ENCODE assay signal across 18 mouse cellular contexts in the genomic region with DNA sequence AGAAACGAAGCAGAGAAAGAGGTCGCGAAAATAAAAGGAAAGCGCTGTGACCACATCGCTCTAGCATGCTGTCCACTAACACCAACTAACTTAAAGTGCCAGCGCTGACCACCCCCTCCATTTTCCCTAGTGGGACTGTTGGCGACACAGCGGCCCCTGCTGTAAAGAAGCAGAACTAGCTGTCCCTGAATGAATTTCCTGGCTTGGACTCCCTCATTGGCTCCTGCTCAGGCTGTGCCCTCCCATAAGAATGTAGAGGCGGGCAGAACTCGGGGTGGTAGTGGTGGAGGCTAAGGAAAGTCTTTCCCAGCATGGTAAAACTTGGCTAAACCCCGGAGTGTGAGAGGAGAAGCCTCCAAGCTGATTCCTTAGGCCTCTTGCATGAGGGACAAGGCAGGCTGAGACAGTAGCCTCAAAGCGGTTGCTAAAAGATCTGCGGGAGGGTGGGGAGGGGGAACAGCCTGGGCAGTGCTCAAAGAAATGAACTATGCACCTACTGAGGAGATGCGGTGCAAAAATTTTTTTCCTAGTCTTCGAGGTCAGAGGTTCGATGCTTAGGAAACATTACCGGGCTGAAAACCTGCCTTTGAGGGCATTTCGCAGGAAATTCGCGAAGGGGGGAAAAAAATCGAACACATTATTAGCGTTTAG. TPM values are rescaled to one million over a fixed set of nuclear protein-coding genes. Genes with fewer than 3 reads are reported as not detected.
DNase-seq lines count a peak whose midpoint lies in the region; ATAC-seq and TF ChIP-seq lines count a peak whose summit lies in the region.
"Not testable (repeated sequence)": the region's sequence is repeated elsewhere in the genome, so short reads cannot be mapped to it uniquely, and the experiment has no call there.
"Had no signal": no experiment of that assay in that cellular context is flagged by ENCODE, and none has a peak within 500 bp of the region (broad histone marks: within the 10 kb centered on the region; RNA-seq: fewer than 3 reads in every experiment).

No protein-coding gene starts in this region.

- not testable (repeated sequence) for H3K9ac ChIP-seq in forebrain, embryonic 11.5 days (ENCODE audit: low read length); hindbrain, embryonic 15.5 days; kidney, embryonic 16.5 days (replicated peaks; ENCODE audit: low read length); lung, embryonic 14.5 days; midbrain, embryonic 12.5 days (replicated peaks); neural tube, embryonic 12.5 days

- H3K4me3 ChIP-seq in forebrain, embryonic 11.5 days (ENCODE audit: low read depth, low read length); hindbrain, embryonic 15.5 days; kidney, embryonic 16.5 days (ENCODE audit: low read length); lung, embryonic 14.5 days (ENCODE audit: low read depth, low read length); midbrain, embryonic 12.5 days; neural tube, embryonic 12.5 days: not testable (repeated sequence)

- TF ChIP-seq CTCF in lung, embryonic 14.5 days (IDR thresholded peaks at IDR 0.05; ENCODE audit: low read depth): not testable (repeated sequence)

- not testable (repeated sequence) for H3K4me2 ChIP-seq in forebrain, embryonic 11.5 days (ENCODE audit: low read depth, low read length, severe bottlenecking); hindbrain, embryonic 15.5 days; kidney, embryonic 16.5 days (replicated peaks; ENCODE audit: low read depth, low read length); lung, embryonic 14.5 days; midbrain, embryonic 12.5 days (replicated peaks); neural tube, embryonic 12.5 days (replicated peaks)

- no CpG with 5 or more reads among the region's 22 CpGs for WGBS in forebrain, embryonic 11.5 days
- no CpG with 5 or more reads among the region's 22 CpGs for WGBS in hindbrain, embryonic 15.5 days
- WGBS in kidney, embryonic 16.5 days: no CpG with 5 or more reads among the region's 22 CpGs
- no CpG with 5 or more reads among the region's 22 CpGs for WGBS in lung, embryonic 14.5 days
- no CpG with 5 or more reads among the region's 22 CpGs for whole genome bisulfite sequencing in midbrain, embryonic 12.5 days
- no CpG with 5 or more reads among the region's 22 CpGs for WGBS in neural tube, embryonic 12.5 days

- H3K4me1 ChIP-seq in forebrain, embryonic 11.5 days (replicated peaks; ENCODE audit: control insufficient read depth, insufficient read depth, low read length); hindbrain, embryonic 15.5 days (replicated peaks); kidney, embryonic 16.5 days (ENCODE audit: insufficient read depth, low read length); lung, embryonic 14.5 days (ENCODE audit: insufficient read depth); midbrain, embryonic 12.5 days; neural tube, embryonic 12.5 days: not testable (repeated sequence)

- not testable (repeated sequence) for H3K36me3 ChIP-seq in forebrain, embryonic 11.5 days (ENCODE audit: control insufficient read depth, insufficient read depth, low read length); hindbrain, embryonic 15.5 days; kidney, embryonic 16.5 days (ENCODE audit: insufficient read depth, low read length); lung, embryonic 14.5 days (ENCODE audit: insufficient read depth); midbrain, embryonic 12.5 days; neural tube, embryonic 12.5 days

- peak; percentile 96 for ATAC-seq in forebrain, embryonic 11.5 days (replicated peaks; ENCODE audit: low FRiP score)
- ATAC-seq in granulocyte monocyte progenitor cell, adult 5-6 weeks (replicated peaks; ENCODE audit: poor library complexity, severe bottlenecking): peak; percentile 90
- ATAC-seq in hindbrain, embryonic 15.5 days (ENCODE audit: low FRiP score, low read depth): peak; percentile 81
- ATAC-seq in kidney, embryonic 16.5 days (ENCODE audit: low FRiP score, low TSS enrichment): peak; percentile 87; the same call in 1 of the 2 replicates
- peak; percentile 95 for ATAC-seq in lung, embryonic 14.5 days (ENCODE audit: insufficient read depth)
- ATAC-seq in midbrain, embryonic 12.5 days (ENCODE audit: low FRiP score, low read depth): peak; percentile 93
- ATAC-seq in neural tube, embryonic 12.5 days (ENCODE audit: low FRiP score, low read depth): peak; percentile 93

- not testable (repeated sequence) for H3K27ac ChIP-seq in forebrain, embryonic 11.5 days (ENCODE audit: low read depth, low read length); hindbrain, embryonic 15.5 days (replicated peaks); kidney, embryonic 16.5 days (ENCODE audit: low read length); lung, embryonic 14.5 days (ENCODE audit: low read depth); midbrain, embryonic 12.5 days (replicated peaks); neural tube, embryonic 12.5 days

- H3K9me3 ChIP-seq in forebrain, embryonic 11.5 days (ENCODE audit: control insufficient read depth, low read length); hindbrain, embryonic 15.5 days; kidney, embryonic 16.5 days (ENCODE audit: low read length); lung, embryonic 14.5 days (ENCODE audit: low read depth, low read length); midbrain, embryonic 12.5 days; neural tube, embryonic 12.5 days: not testable (repeated sequence)

- not testable (repeated sequence) for DNase-seq in forebrain, embryonic 11.5 days (ENCODE audit: low spot score); lung, embryonic 14.5 days

- H3K27me3 ChIP-seq in forebrain, embryonic 11.5 days (ENCODE audit: control insufficient read depth, insufficient read depth, low read length); hindbrain, embryonic 15.5 days; kidney, embryonic 16.5 days (ENCODE audit: insufficient read depth, low read length); lung, embryonic 14.5 days (ENCODE audit: insufficient read depth, low read length); midbrain, embryonic 12.5 days; neural tube, embryonic 12.5 days (replicated peaks): not testable (repeated sequence)

RNA-seq across cellular contexts. Expression of a gene that starts 11.6 kb away (rescaled TPM):
- polyA plus RNA-seq in forebrain, embryonic 11.5 days (2014; fragmentation: Nextera tagmentation; extraction: Ambion mirVana): not detected in 2 replicates
- 63.0 and 68.6 TPM in 2 replicates for total RNA-seq in granulocyte monocyte progenitor cell, adult 5-6 weeks (2014; fragmentation: Nextera tagmentation)
- total RNA-seq in granulocyte monocyte progenitor cell, adult 5-6 weeks (2017): 31.0 and 37.9 TPM in 2 replicates
- 0.24 TPM in 1 of 2 replicates, not detected in the other for polyA plus RNA-seq in hindbrain, embryonic 15.5 days (2015; fragmentation: Nextera tagmentation; extraction: Ambion mirVana)
- polyA plus RNA-seq in kidney, embryonic 16.5 days (2015; fragmentation: Nextera tagmentation; extraction: Ambion mirVana): not detected in 2 replicates
- not detected in 2 replicates for polyA plus RNA-seq in lung, embryonic 14.5 days (2014; fragmentation: Nextera tagmentation; extraction: Ambion mirVana)
- polyA plus RNA-seq in midbrain, embryonic 12.5 days (2016; fragmentation: Nextera tagmentation; extraction: Ambion mirVana): not detected in 2 replicates
- polyA plus RNA-seq in neural tube, embryonic 12.5 days (2016; fragmentation: Nextera tagmentation; extraction: Ambion mirVana): not detected in 2 replicates
- total RNA-seq: left cerebral cortex, adult 8-10 months had no signal
- polyA plus RNA-seq: C2C12; heart, embryonic 10.5 days; limb, embryonic 12.5 days; stomach, postnatal 0 days had no signal

RNA-seq across cellular contexts. Expression of a gene that starts 36.8 kb away (rescaled TPM):
- polyA plus RNA-seq in forebrain, embryonic 11.5 days (2014; fragmentation: Nextera tagmentation; extraction: Ambion mirVana): not detected in 2 replicates
- not detected in 2 replicates for total RNA-seq in granulocyte monocyte progenitor cell, adult 5-6 weeks (2014; fragmentation: Nextera tagmentation)
- total RNA-seq in granulocyte monocyte progenitor cell, adult 5-6 weeks (2017): not detected in 2 replicates
- polyA plus RNA-seq in hindbrain, embryonic 15.5 days (2015; fragmentation: Nextera tagmentation; extraction: Ambion mirVana): not detected in 2 replicates
- not detected in 2 replicates for polyA plus RNA-seq in kidney, embryonic 16.5 days (2015; fragmentation: Nextera tagmentation; extraction: Ambion mirVana)
- not detected in 2 replicates for polyA plus RNA-seq in lung, embryonic 14.5 days (2014; fragmentation: Nextera tagmentation; extraction: Ambion mirVana)
- polyA plus RNA-seq in midbrain, embryonic 12.5 days (2016; fragmentation: Nextera tagmentation; extraction: Ambion mirVana): not detected in 2 replicates
- not detected in 2 replicates for polyA plus RNA-seq in neural tube, embryonic 12.5 days (2016; fragmentation: Nextera tagmentation; extraction: Ambion mirVana)
- total RNA-seq: adrenal gland, postnatal 14 days; gastrocnemius, postnatal 36 days; heart, postnatal 25 days; left cerebral cortex, adult 8-10 months had no signal
- polyA plus RNA-seq: activated CD4-positive, CD25-positive, alpha-beta regulatory T cell, adult 4 months; C2C12; heart, embryonic 10.5 days; limb, embryonic 12.5 days; Patski; spleen, adult 2 months; stomach, postnatal 0 days had no signal
